Comparison of ENCODE assay signal across 7 mouse cellular contexts in the genomic region with DNA sequence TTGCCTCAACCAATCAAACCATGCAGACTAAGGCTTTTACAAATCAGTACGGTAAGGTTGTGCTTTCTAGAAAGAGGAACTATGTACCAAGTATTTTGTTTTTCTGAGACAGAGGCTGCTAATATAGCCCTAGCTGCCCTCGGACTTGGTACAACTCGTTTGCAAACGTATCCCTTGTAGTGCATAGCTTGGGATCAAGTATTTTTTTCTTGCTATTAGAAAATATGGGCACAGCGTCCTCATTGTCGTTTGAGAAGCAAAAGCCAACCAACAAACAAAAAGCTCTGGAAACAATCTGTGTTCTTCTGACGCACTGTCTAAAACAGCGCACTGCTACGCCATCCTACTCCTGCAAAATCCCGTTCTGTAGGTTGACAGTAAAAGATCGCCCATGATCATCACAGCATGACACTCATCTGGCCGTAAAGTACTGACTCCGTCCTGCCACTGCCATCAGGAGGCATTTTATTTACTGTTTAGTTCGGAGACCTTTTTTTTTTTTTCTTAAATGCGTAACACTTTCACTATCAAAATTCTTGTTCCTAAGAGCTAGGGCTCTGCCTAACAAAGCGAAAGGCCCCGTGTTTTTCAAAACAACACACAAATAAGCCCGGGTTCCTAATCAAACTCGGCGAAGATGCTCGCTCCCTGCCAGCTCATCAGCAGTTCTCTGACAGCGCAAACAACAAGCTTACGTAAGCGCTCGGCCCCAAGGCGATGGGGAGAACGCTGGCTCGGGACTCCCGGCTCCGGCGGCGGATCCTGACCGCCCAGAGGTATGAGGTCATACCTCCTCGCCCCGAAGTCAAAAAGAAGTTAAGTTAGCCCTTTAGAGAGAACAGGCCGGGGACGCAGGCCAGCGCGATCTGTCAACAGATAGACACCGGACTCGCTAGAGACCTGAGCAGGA. TPM values are rescaled to one million over a fixed set of nuclear protein-coding genes. Genes with fewer than 3 reads are reported as not detected.
DNase-seq lines count a peak whose midpoint lies in the region; ATAC-seq and TF ChIP-seq lines count a peak whose summit lies in the region.

No protein-coding gene starts in this region.

- H3K4me1 ChIP-seq in cortical plate, adult 2 months (ENCODE audit: control insufficient read depth, insufficient read depth, low read length), result peaks cover 2% of the 10 kb centered on the region
- H3K4me1 ChIP-seq in heart, embryonic 11.5 days (ENCODE audit: control insufficient read depth, insufficient read depth, low read length), result peaks cover 22% of the 10 kb centered on the region
- H3K4me1 ChIP-seq in kidney, embryonic 14.5 days (ENCODE audit: control insufficient read depth, insufficient read depth, low read length), result peaks cover 19% of the 10 kb centered on the region
- H3K4me1 ChIP-seq in neural tube, embryonic 15.5 days, result peaks cover 52% of the 10 kb centered on the region

- H3K4me2 ChIP-seq in heart, embryonic 11.5 days, result peak overlapping the region; percentile 89
- peak overlapping the region; percentile 99 for H3K4me2 ChIP-seq in kidney, embryonic 14.5 days (replicated peaks; ENCODE audit: low read depth, low read length)
- peak overlapping the region; percentile 99 for H3K4me2 ChIP-seq in neural tube, embryonic 15.5 days

- peak overlapping the region; percentile 81 for H3K27ac ChIP-seq in cortical plate, adult 2 months (ENCODE audit: insufficient read depth, low read length)
- peak overlapping the region; percentile 93; the same call in 1 of the 2 replicates for H3K27ac ChIP-seq in heart, embryonic 11.5 days (ENCODE audit: low read depth, low read length)
- no peak overlapping the region for H3K27ac ChIP-seq in kidney, embryonic 14.5 days (ENCODE audit: low read depth, low read length)
- peak overlapping the region; percentile 98 for H3K27ac ChIP-seq in neural tube, embryonic 15.5 days (replicated peaks)

- 0 out of 2 replicates have a peak, but pooled peaks have one; percentile 37 for ATAC-seq in heart, embryonic 11.5 days (replicated peaks; ENCODE audit: insufficient number of reproducible peaks, low FRiP score, low TSS enrichment)
- peak; percentile 18; the same call in 1 of the 2 replicates for ATAC-seq in kidney, embryonic 14.5 days (ENCODE audit: low FRiP score, low TSS enrichment)
- no peak for ATAC-seq in neural tube, embryonic 15.5 days (ENCODE audit: low FRiP score)

- H3K9ac ChIP-seq in heart, embryonic 11.5 days (ENCODE audit: low read depth, low read length), result peak overlapping the region; percentile 90
- H3K9ac ChIP-seq in kidney, embryonic 14.5 days (ENCODE audit: low read depth, low read length), result peak overlapping the region; percentile 79
- peak overlapping the region; percentile 84 for H3K9ac ChIP-seq in neural tube, embryonic 15.5 days (replicated peaks)

- WGBS in heart, embryonic 11.5 days (ENCODE audit: insufficient replicate concordance), result 16% methylated on average over 41 of the region's 41 CpGs
- 21% methylated on average over 41 of the region's 41 CpGs for WGBS in kidney, embryonic 14.5 days
- WGBS in neural tube, embryonic 15.5 days, result 19% methylated on average over 41 of the region's 41 CpGs

- peak; percentile 69 for DNase-seq in CD4-positive, CD25-positive, alpha-beta regulatory T cell, adult 2 months (ENCODE audit: low read depth, low spot score)
- peak; percentile 59 for DNase-seq in Muller cell, postnatal 12 days (ENCODE audit: inconsistent ontology term)
- DNase-seq in lung, adult 18-20 months, result peak; percentile 33 to 40

- no peak for TF ChIP-seq CTCF in cortical plate, adult 2 months (IDR thresholded peaks at IDR 0.05; ENCODE audit: extremely low read depth, insufficient read depth, low read length)

- peaks cover 13% of the 10 kb centered on the region for H3K36me3 ChIP-seq in heart, embryonic 11.5 days (ENCODE audit: control insufficient read depth, insufficient read depth, low read length)
- H3K36me3 ChIP-seq in kidney, embryonic 14.5 days (ENCODE audit: control insufficient read depth, insufficient read depth, low read length), result peaks cover 30% of the 10 kb centered on the region
- peaks cover 42% of the 10 kb centered on the region for H3K36me3 ChIP-seq in neural tube, embryonic 15.5 days

- no peaks in the 10 kb centered on the region for H3K27me3 ChIP-seq in heart, embryonic 11.5 days (ENCODE audit: control insufficient read depth, insufficient read depth, low read length)
- H3K27me3 ChIP-seq in kidney, embryonic 14.5 days (ENCODE audit: control insufficient read depth, insufficient read depth, low read length), result no peaks in the 10 kb centered on the region; the same call in 1 of the 2 replicates
- no peaks in the 10 kb centered on the region for H3K27me3 ChIP-seq in neural tube, embryonic 15.5 days (replicated peaks)

- peak overlapping the region; percentile 51 for H3K4me3 ChIP-seq in cortical plate, adult 2 months (ENCODE audit: insufficient read depth, low read length)
- peak overlapping the region; percentile 98 for H3K4me3 ChIP-seq in heart, embryonic 11.5 days (ENCODE audit: low read depth, low read length)
- peak overlapping the region; percentile 84 for H3K4me3 ChIP-seq in kidney, embryonic 14.5 days (ENCODE audit: low read length)
- peak overlapping the region; percentile 96 for H3K4me3 ChIP-seq in neural tube, embryonic 15.5 days (replicated peaks)

- H3K9me3 ChIP-seq in heart, embryonic 11.5 days (replicated peaks; ENCODE audit: control insufficient read depth, low read length), result no peaks in the 10 kb centered on the region
- no peaks in the 10 kb centered on the region for H3K9me3 ChIP-seq in kidney, embryonic 14.5 days (ENCODE audit: control insufficient read depth, low read length)
- H3K9me3 ChIP-seq in neural tube, embryonic 15.5 days (replicated peaks), result no peaks in the 10 kb centered on the region

- no peak for TF ChIP-seq POLR2A in cortical plate, adult 2 months (IDR thresholded peaks at IDR 0.05; ENCODE audit: extremely low read depth, insufficient read depth, low read length)

RNA-seq across cellular contexts. Expression of a gene that starts 0.8 kb away (rescaled TPM):
- polyA plus RNA-seq in cortical plate, adult 2 months (2012; rRNA removed), result 32.5 and 36.9 TPM in 2 replicates
- 17.2 and 19.4 TPM in 2 replicates for polyA plus RNA-seq in heart, embryonic 11.5 days (2014; fragmentation: Nextera tagmentation; extraction: Ambion mirVana)
- 29.9 and 35.7 TPM in 2 replicates for polyA plus RNA-seq in kidney, embryonic 14.5 days (2014; fragmentation: Nextera tagmentation; extraction: Ambion mirVana)
- 17.6 and 20.7 TPM in 2 replicates for polyA plus RNA-seq in neural tube, embryonic 15.5 days (2015; fragmentation: Nextera tagmentation; extraction: Ambion mirVana)

RNA-seq across cellular contexts. Expression of a gene that starts 1.0 kb away (rescaled TPM):
- 22.2 and 22.4 TPM in 2 replicates for polyA plus RNA-seq in cortical plate, adult 2 months (2012; rRNA removed)
- polyA plus RNA-seq in heart, embryonic 11.5 days (2014; fragmentation: Nextera tagmentation; extraction: Ambion mirVana), result 74.5 and 85.1 TPM in 2 replicates
- 82.3 and 84.0 TPM in 2 replicates for polyA plus RNA-seq in kidney, embryonic 14.5 days (2014; fragmentation: Nextera tagmentation; extraction: Ambion mirVana)
- 63.9 and 74.7 TPM in 2 replicates for polyA plus RNA-seq in neural tube, embryonic 15.5 days (2015; fragmentation: Nextera tagmentation; extraction: Ambion mirVana)

RNA-seq across cellular contexts. Expression of a gene that starts 1.1 kb away (rescaled TPM):
- 13.9 and 14.6 TPM in 2 replicates for polyA plus RNA-seq in cortical plate, adult 2 months (2012; rRNA removed)
- polyA plus RNA-seq in heart, embryonic 11.5 days (2014; fragmentation: Nextera tagmentation; extraction: Ambion mirVana), result 4.1 and 4.5 TPM in 2 replicates
- 8.8 and 10.1 TPM in 2 replicates for polyA plus RNA-seq in kidney, embryonic 14.5 days (2014; fragmentation: Nextera tagmentation; extraction: Ambion mirVana)
- 8.6 and 9.7 TPM in 2 replicates for polyA plus RNA-seq in neural tube, embryonic 15.5 days (2015; fragmentation: Nextera tagmentation; extraction: Ambion mirVana)

RNA-seq across cellular contexts. Expression of a gene that starts 22.5 kb away (rescaled TPM):
- polyA plus RNA-seq in cortical plate, adult 2 months (2012; rRNA removed), result 33.0 and 34.5 TPM in 2 replicates
- polyA plus RNA-seq in heart, embryonic 11.5 days (2014; fragmentation: Nextera tagmentation; extraction: Ambion mirVana), result 5.5 and 6.1 TPM in 2 replicates
- polyA plus RNA-seq in kidney, embryonic 14.5 days (2014; fragmentation: Nextera tagmentation; extraction: Ambion mirVana), result 3.8 and 4.0 TPM in 2 replicates
- 3.4 and 7.9 TPM in 2 replicates for polyA plus RNA-seq in neural tube, embryonic 15.5 days (2015; fragmentation: Nextera tagmentation; extraction: Ambion mirVana)

RNA-seq across cellular contexts. Expression of a gene that starts 52.2 kb away (rescaled TPM):
- 5.9 and 7.2 TPM in 2 replicates for polyA plus RNA-seq in cortical plate, adult 2 months (2012; rRNA removed)
- polyA plus RNA-seq in heart, embryonic 11.5 days (2014; fragmentation: Nextera tagmentation; extraction: Ambion mirVana), result 1.1 and 1.2 TPM in 2 replicates
- 0.33 and 0.62 TPM in 2 replicates for polyA plus RNA-seq in kidney, embryonic 14.5 days (2014; fragmentation: Nextera tagmentation; extraction: Ambion mirVana)
- 0.95 and 1.7 TPM in 2 replicates for polyA plus RNA-seq in neural tube, embryonic 15.5 days (2015; fragmentation: Nextera tagmentation; extraction: Ambion mirVana)
